Mouse (Mus musculus) layer of hippocampus, adult 8-10 months (tissue): ENCODE measurements at regions not wholly inside any gene's neighbourhood (a gene's known extent, or its start where the extent isn't known, plus 50 kb on each side); places are given as distances from the start of the nearest gene placed in this dataset.
A peak's percentile ranks its signal among the peaks of the same experiment; 100 is the strongest.
"Not testable (repeated sequence)": the region's sequence is repeated elsewhere in the genome, so short reads cannot be mapped to it uniquely, and the experiment has no call there.

Experiments used
- DNase-seq, 2 experiments: peaks; one replicate each; pipeline ENCODE4 v3.0.0; 2022; ENCODE audit warnings: low spot score in 2 of 2

DNA sequence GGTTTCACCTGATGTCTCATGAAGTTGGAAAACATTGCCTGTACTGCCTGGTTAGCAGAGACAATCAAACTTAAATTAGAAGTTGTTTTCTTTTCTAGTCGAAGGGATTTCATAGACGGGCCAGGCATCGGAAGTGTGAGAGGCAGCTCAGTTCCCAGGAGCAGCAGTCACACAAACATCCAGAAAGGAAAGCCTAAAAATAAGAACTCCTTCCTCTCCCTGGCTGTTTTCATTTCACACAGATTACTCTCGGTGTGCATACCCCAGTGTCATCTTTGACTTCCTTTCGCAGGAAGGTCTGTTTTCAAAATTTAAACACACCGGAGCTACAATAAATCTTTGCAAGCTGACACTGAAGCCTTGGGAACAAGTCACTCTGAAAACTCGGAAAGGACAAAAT lies 818.7 kb downstream of the Diaph3 start:
- no peak for DNase-seq

DNA sequence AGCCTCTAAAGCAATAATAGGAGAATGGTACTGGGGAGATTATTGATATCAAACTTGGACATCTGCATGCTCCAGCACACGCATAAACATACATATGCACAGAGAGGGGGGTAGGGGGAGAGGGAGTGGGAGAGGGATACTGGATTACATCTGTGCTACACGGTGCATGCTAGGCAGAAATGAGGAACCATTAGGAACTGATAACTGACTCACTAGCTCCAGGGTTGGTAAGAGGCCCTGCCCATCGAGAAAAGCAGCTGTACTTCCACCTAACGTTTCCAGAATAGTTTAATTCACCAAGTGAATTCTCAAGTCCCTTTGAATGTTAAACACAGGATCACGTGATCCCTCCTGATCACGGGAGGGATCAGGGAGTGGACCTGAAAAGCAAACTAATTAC lies 825.1 kb downstream of the Diaph3 start:
- DNase-seq = no peak

- no peak for DNase-seq
Observed at GRCm38 (mm10) chr14:86308949-86309543, 832.0 kb downstream of the Diaph3 start.

GRCm38 (mm10) chr14:86307806-86308205 lies 833.2 kb downstream of the Diaph3 start:
- DNase-seq = peak in 1 of 2 experiments; percentile 49

- no peak for DNase-seq
Observed at GRCm38 (mm10) chr14:86301666-86302065, 839.4 kb downstream of the Diaph3 start.

DNA sequence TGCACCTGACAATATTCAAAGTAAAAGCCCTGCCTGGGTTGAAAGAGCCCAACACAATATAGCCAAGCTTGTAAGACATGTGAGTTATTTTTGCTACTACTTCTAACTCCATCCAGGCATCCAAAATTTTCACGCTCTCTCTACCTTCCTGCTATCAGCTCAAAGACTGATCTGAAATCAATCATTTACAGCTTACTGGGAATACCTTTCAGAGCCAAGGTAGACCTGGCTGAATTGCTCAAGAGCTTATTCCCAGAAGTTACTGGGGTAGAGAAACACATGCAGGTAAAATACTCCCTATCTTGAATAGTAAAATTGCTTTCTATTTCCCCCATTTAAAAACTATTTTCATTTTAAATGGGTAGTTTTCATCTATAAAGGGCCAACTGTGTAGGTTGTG lies 840.2 kb downstream of the Diaph3 start:
- no peak for DNase-seq

DNA sequence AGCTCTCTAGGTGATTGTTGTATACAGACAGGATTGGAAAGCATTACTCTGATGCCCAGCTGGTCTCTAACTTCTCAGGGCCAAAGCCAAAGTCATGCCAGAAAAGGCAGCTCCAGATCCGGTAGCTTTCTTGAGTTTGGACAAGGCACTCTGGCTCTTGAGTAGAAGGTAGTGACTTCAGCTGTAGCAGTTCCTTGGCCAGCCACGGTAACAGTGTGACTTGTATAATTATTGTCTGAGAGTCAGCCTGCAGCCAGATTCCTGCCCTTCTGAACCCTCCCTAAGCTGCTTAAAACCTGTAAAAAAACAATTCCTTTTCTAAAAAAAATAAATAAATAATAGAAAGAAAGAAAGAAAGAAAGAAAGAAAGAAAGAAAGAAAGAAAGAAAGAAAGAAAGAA lies 843.0 kb downstream of the Diaph3 start:
- no peak for DNase-seq

DNA sequence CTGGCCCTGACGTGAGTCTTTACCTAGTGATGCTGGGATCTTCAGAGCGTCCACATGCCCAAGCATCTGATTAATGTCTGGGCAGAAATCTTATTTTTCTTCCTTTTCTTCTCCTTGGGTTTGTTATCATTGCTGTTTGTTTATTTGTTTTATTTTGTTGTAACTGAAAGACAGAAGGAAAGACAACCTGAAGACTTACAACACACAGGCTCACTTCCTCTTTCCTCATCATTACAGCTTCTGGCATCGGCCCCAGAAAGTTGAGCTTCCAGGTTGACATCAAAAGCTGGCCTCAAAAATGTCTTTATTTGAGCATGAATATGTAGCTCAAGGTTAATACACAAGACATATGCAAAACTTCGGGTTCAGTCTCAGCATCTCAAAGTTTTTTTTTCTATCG lies 846.4 kb downstream of the Diaph3 start:
- DNase-seq = not testable (repeated sequence)

DNA sequence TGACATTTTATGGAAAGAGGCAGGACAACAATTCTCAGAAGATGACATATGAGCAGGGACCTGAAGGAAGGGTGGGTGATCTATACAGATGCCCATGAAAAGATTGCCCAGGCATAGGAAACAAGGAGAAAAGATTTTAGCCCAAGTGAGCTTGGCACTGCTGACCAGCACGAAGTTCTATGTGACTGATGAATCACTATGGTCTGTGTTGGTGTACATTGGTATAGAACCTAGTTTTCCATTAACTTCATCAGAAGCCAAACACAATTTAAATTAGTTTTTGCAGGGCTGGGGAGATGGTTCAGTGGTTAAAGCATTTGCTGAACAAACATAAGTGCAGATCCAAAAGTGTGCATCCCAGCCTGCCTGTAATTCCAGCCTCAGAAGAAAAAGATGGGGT lies 847.2 kb downstream of the Diaph3 start:
- DNase-seq = no peak

GRCm38 (mm10) chr14:86293371-86293770 lies 847.7 kb downstream of the Diaph3 start:
- DNase-seq = no peak

DNA sequence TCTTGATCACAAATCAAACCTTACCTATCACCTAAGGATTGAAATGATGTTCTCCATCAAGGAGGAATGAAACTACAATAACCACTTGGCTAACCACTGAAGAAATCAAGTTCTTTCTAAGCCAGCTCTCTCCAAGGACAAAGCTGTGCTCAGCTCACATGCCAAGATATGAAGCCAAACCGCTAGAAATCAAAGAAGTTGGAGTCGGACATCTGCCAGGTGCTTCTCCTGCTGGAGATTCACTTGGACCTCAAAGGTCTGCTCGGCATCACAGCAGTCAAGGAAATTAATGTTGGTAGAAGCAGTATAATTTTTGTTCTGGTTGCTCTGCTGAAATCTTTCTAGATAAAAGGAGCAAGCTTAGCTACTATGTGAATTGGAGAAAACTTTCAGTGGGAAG lies 850.5 kb downstream of the Diaph3 start:
- no peak for DNase-seq

DNA sequence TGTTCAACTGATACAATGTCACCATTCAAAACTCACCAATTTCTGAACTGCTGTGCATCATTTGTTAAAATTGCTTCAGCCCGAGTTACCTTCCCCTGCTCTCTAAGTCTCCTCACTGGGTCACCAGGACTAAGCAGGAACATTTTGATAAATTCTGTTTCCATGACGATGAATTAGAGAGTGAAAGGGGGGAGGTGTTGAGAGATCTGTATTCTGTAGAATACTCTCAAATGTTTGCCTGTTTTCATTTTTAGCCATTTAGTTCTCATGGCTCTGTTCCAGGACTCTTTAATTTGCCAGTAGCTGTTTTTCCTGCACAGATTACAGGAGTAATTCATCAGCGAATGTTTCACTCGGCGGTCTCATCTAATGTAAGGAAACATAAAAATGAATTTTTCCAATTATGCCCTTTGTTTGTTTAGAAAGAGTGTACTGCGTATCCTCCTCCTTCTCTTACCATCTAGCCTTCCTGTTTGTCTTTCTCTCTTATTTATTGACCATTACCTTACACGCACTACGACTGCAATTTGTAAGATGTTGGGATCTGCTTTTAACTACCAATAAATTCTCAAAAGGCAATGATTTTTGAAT lies 879.3 kb downstream of the Diaph3 start:
- no peak for DNase-seq

- DNase-seq = no peak
Observed at GRCm38 (mm10) chr14:86254196-86254595, 886.8 kb downstream of the Diaph3 start.

DNA sequence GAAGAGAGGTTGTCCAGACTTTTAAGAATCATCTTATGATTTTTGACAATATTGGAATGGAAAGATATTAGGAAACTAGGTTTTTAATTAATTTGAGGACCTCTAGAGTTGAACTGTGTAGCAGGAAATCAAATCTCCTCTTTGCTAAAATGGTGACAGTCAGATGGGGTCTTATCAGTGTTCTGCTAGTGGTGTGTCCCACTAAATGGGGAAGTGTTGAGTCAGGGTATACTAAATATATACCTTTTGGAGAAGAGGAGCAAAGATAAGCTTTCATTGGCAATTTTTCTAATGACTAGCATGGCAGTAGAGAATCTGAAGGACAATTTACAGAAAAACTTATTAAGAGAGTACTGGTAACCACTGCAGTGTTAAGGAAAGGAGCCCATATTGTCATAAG lies 889.4 kb downstream of the Diaph3 start:
- DNase-seq = no peak

DNA sequence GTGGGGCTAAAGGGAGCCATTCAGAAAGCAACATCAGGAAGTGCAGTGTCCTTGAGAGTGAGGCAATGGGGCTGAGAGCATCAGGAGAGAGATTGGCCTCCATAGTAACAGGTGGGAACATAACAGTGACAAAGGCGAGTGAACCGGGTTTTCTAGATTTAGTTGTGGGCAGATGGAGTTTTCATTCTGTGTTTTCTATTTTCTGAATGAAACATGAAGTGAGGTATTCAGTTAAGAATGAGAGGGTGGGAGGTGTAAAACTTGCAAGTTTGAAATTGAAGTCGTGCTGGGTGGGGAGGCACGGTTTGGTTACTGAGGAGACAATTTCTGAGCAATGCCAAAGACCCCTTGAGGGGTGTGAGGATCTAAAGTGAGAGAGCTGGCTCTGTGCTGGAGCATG lies 893.3 kb downstream of the Diaph3 start:
- no peak for DNase-seq

DNA sequence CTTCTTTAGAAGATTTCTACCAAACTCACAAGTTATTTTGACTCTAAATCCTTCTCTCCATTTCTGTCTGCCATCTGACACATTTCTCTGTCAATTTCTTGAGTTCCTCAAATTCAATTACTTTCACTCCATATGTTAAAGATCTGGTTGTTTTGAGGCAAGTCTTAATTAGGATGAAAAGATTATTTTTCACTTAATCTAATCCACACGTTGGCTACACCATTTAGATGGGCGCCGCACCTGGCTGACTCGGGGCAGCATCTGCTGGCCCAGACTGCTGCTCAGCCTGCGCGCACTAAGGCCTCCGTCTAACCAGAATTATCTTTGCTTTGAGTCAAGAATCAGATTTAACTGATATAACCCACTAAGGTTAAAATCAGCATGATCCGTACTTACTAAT lies 894.3 kb downstream of the Diaph3 start:
- DNase-seq = no peak

GRCm38 (mm10) chr14:86243662-86244061 lies 897.4 kb downstream of the Diaph3 start:
- no peak for DNase-seq

DNA sequence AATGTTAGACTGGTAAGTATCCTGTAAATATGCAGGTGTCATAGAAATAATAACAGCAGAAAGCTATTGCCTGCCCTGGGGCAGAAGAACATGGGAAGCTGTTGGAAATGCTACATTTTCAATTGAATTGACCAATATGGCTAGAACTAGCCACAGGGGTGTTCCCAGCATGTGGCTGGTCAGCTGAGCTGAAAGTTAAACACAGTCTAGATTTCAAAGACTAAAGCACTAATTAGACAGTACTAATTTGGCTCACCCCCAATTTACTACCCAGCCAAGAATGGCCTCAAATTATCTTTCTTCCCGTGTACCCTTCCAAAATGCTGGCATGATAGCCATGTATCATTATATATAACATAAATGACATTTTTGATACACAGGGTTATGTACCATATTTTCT lies 898.2 kb downstream of the Diaph3 start:
- DNase-seq = no peak

DNA sequence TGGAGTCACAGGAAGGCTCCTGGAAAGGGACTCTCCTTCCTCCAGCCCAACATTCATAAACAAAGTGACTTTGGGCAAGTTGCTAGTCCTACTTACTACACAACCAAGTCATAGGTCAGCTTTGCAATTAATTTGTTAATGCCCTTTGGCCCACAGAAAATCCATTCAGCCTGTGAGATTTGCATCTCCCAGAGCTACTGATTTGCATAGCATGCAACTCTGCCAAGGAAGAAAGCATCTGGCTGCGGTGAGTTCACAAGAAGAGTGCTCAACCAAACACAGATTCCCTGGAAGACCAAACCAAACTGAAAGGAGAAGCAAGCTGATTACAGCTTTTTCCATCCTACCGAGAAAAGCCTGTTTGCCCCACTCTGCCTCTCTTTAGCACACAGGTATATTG lies 901.9 kb downstream of the Diaph3 start:
- no peak for DNase-seq

- DNase-seq = no peak
Observed at GRCm38 (mm10) chr14:86233305-86233704, 907.7 kb downstream of the Diaph3 start.

DNA sequence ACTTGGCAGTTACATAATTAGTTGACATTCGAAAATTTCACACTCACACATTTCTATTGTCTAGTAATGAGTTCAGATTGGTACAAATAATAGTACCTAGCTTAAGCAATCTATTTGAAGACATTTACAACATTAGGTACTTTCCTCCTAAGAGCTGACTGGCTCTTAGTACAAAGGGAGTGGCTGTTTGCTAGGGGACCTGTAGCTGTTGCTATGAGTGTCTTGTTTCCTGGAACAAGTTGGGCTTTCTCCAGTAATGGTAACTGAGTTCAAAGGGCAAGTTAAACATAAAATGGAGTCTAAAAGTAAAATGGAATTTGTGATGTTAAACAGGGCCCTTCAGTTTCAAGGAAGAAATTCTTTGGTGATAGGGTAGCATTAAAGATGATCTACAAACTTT lies 910.4 kb downstream of the Diaph3 start:
- no peak for DNase-seq

DNA sequence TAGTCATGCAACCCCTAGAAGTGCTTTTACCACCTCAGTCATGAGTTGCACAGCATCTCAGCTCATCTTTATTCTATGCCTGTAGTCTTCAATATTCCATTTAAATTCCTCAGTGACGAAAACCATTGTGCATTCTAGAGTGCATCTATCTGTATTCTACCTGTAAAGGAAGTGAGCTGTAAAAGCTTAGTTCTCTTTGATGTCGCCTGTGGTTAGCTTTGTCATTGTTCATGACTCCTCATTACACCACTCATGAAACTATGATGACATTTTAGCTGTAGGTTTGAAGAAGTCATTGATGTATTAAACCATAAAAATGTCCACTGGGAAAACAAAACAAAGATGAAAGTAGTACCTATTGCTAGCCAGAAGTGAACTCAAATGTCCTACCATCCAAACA lies 911.3 kb downstream of the Diaph3 start:
- no peak for DNase-seq

- DNase-seq = no peak
Observed at GRCm38 (mm10) chr14:86215711-86216110, 925.3 kb downstream of the Diaph3 start.

DNA sequence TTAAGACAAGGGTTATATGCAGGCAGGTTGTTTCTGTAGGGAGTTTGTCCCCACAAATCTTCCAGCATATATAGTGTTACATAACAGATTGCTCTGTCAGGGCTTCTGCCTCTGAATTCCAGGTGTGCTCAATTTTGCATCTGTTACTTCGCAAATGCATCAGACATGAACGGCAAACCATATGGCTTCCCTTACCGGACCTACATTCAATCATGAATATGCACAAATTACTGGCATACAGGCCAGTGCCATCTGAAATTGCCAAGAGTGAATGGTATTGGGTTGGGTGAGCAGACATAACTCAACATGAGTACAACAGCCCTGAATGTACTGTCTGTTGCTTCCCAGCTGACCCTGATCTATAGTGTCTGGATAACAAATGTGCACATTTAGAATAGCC lies 929.4 kb downstream of the Diaph3 start:
- DNase-seq = no peak
